Mouse (Mus musculus): ENCODE measurements around the gene Igflr1.

DNA sequence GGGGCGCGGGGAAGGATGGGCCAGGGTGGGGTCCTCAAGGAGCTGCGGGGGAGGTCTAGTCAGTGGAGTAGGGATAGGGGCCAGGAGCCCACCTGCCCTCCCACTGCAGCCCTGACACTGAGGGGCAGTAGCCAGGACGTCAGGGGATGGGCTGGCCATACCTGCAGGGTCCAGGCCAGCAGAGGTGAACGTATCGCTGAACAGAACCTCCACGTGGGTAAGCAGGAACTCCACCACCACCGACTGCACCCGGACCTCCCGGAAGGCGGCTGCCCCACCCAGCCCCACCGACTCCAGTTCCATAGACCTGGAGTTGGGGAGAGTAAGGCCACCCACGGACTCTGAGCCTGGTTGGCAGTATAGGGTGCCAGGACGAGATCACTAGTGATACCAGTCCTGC lies 38.2 kb upstream of the Igflr1 start:
- TF ChIP-seq POLR2A (IDR thresholded peaks at IDR 0.05; ENCODE audit: borderline replicate concordance, extremely low read depth, insufficient read depth, insufficient read length, poor library complexity, severe bottlenecking) (no peak), CTCF (IDR thresholded peaks at IDR 0.05; ENCODE audit: borderline replicate concordance, extremely low read depth, insufficient read depth, insufficient read length) (no peak)
